Mouse (Mus musculus): ENCODE results near the gene Podnl1. TPM values are rescaled to one million over a fixed set of nuclear protein-coding genes. Genes with fewer than 3 reads are reported as not detected.

Gene Podnl1
- total RNA-seq, 4 experiments from 2014 or later = not detected

Small RNA genes within 50 kb of the gene (microRNA-seq; reads per million reads assigned to microRNA genes)
- gene Gm25110 = 0 reads per million in 2 experiments
- gene Mir181c = 856 to 1,473 reads per million in 2 experiments
- gene Mir181d = 1,387 to 1,589 reads per million in 2 experiments
- gene Mir709 = 0 reads per million in 2 experiments

Other genes starting within 250 kb of the Podnl1 start
- gene Adgrl1, start 225.9 kb upstream of the Podnl1 start, total RNA-seq (2022) = 100 to 1,000 TPM; 287 to 307 (median 299) TPM
- gene Gm10644, start 170.8 kb upstream of the Podnl1 start, total RNA-seq (2022) = 1 to 10 TPM in 1 of 4 experiments, under 1 TPM in 3; 0.22 to 1.1 (median 0.66) TPM
- 1 to 10 TPM in 1 of 4 experiments, under 1 TPM in 3; 0.63 to 1.1 (median 0.75) TPM for gene Asf1b, start 170.5 kb upstream of the Podnl1 start, total RNA-seq (2022)
- 100 to 1,000 TPM; 246 to 260 (median 252) TPM for gene Prkaca, start 153.0 kb upstream of the Podnl1 start, total RNA-seq (2022)
- gene Samd1, start 128.3 kb upstream of the Podnl1 start, total RNA-seq (2022) = 10 to 100 TPM; 37.6 to 42.8 (median 40.0) TPM
- under 1 TPM in 1 of 4 experiments, not detected in 3; 0.39 TPM for gene 1700067K01Rik, start 124.5 kb upstream of the Podnl1 start, total RNA-seq (2022)
- 1 to 10 TPM; 1.0 to 2.3 (median 1.5) TPM for gene 2210011C24Rik, start 113.8 kb upstream of the Podnl1 start, total RNA-seq (2022)
- gene Palm3, start 104.5 kb upstream of the Podnl1 start, total RNA-seq (2022) = 1 to 10 TPM; 3.3 to 5.0 (median 4.2) TPM
- gene Il27ra, start 83.4 kb upstream of the Podnl1 start, total RNA-seq (2022) = 1 to 10 TPM; 1.5 to 2.7 (median 1.8) TPM
- gene Rln3, start 81.0 kb upstream of the Podnl1 start, total RNA-seq (2022) = not detected
- gene Gm10643, start 60.9 kb upstream of the Podnl1 start, total RNA-seq (2022) = 1 to 10 TPM; 3.4 to 7.1 (median 5.4) TPM
- gene Rfx1, start 59.2 kb upstream of the Podnl1 start, total RNA-seq (2022) = 10 to 100 TPM; 24.6 to 34.1 (median 28.3) TPM
- 10 to 100 TPM; 18.9 to 21.6 (median 19.3) TPM for gene Dcaf15, start 21.2 kb upstream of the Podnl1 start, total RNA-seq (2022)
- 10 to 100 TPM; 54.1 to 61.7 (median 57.8) TPM for gene Cc2d1a, start 21.9 kb downstream of the Podnl1 start, total RNA-seq (2022)
- 1 to 10 TPM; 2.1 to 3.5 (median 2.6) TPM for gene 4930432K21Rik, start 22.0 kb downstream of the Podnl1 start, total RNA-seq (2022)
- gene Nanos3, start 59.2 kb downstream of the Podnl1 start, total RNA-seq (2022) = 1 to 10 TPM; 1.0 to 3.7 (median 2.8) TPM
- gene Zswim4, start 111.1 kb downstream of the Podnl1 start, total RNA-seq (2022) = 10 to 100 TPM; 15.1 to 17.6 (median 16.6) TPM
- gene D8Ertd738e, start 123.7 kb downstream of the Podnl1 start, total RNA-seq (2022) = 100 to 1,000 TPM in 2 of 4 experiments, 10 to 100 TPM in 2; 94.5 to 137 (median 106) TPM
- gene Mri1, start 131.3 kb downstream of the Podnl1 start, total RNA-seq (2022) = 10 to 100 TPM; 17.8 to 25.8 (median 20.0) TPM
- gene Ccdc130, start 144.4 kb downstream of the Podnl1 start, total RNA-seq (2022) = 10 to 100 TPM; 22.7 to 30.9 (median 27.0) TPM

Measured in layer of hippocampus, adult 8-10 months (tissue).